ENCODE assay signal across 11 mouse cellular contexts in genomic region chr3:146268024-146268801, GRCm38 (mm10). TPM values are rescaled to one million over a fixed set of nuclear protein-coding genes. Genes with fewer than 3 reads are reported as not detected.
A peak's percentile ranks its signal among the peaks of the same experiment; 100 is the strongest.
DNase-seq lines count a peak whose midpoint lies in the region; ATAC-seq and TF ChIP-seq lines count a peak whose summit lies in the region.
"Had no signal": no experiment of that assay in that cellular context is flagged by ENCODE, and none has a peak within 500 bp of the region (broad histone marks: within the 10 kb centered on the region; RNA-seq: fewer than 3 reads in every experiment).

No protein-coding gene starts in this region.

- no peaks in the 10 kb centered on the region for H3K36me3 ChIP-seq in hindbrain, postnatal 0 days (ENCODE audit: insufficient read depth, low read length)
- no peaks in the 10 kb centered on the region for H3K36me3 ChIP-seq in midbrain, postnatal 0 days (ENCODE audit: insufficient read depth, low read length)

- peak; percentile 37 for DNase-seq in kidney, adult 11 months
- no peak for DNase-seq in kidney, postnatal 10 days
- DNase-seq in brain, embryonic 14.5 days (ENCODE audit: low read depth) = peak; percentile 85
- peak; percentile 82 for DNase-seq in hindbrain, postnatal 0 days (ENCODE audit: low spot score)
- peak; percentile 85 for DNase-seq in midbrain, postnatal 0 days (ENCODE audit: low spot score)
- no peak for DNase-seq in adrenal gland, adult 18-20 months (ENCODE audit: low spot score in 2 of 2)
- no peak for DNase-seq in thymus, postnatal 4 days
- DNase-seq: adrenal gland, postnatal 14 days; spleen, adult 18-20 months had no signal

- H3K9ac ChIP-seq in hindbrain, postnatal 0 days (replicated peaks; ENCODE audit: low read length) = no peak overlapping the region
- no peak overlapping the region for H3K9ac ChIP-seq in midbrain, postnatal 0 days (replicated peaks; ENCODE audit: low read length, poor library complexity, severe bottlenecking)

- no peak for TF ChIP-seq CTCF in brain, embryonic 14.5 days (IDR thresholded peaks at IDR 0.05; ENCODE audit: borderline replicate concordance, extremely low read depth, insufficient read depth, insufficient read length)
- peak; percentile 54 for TF ChIP-seq CTCF in hindbrain, postnatal 0 days (IDR thresholded peaks at IDR 0.05; ENCODE audit: low read depth)
- TF ChIP-seq CTCF in midbrain, postnatal 0 days (IDR thresholded peaks at IDR 0.05) = peak; percentile 69

- no peaks in the 10 kb centered on the region for H3K4me1 ChIP-seq in hindbrain, postnatal 0 days (ENCODE audit: insufficient read depth, low read length)
- no peaks in the 10 kb centered on the region for H3K4me1 ChIP-seq in midbrain, postnatal 0 days (ENCODE audit: insufficient read depth, low read length)

- ATAC-seq in hindbrain, postnatal 0 days = peak; percentile 87
- peak; percentile 90 for ATAC-seq in midbrain, postnatal 0 days (ENCODE audit: low FRiP score)
- no peak for ATAC-seq in granulocyte monocyte progenitor cell, adult 5-6 weeks (replicated peaks; ENCODE audit: poor library complexity, severe bottlenecking)

- TF ChIP-seq POLR2A in brain, embryonic 14.5 days (IDR thresholded peaks at IDR 0.05; ENCODE audit: borderline replicate concordance, extremely low read depth, insufficient read depth, insufficient read length, poor library complexity, severe bottlenecking) = no peak

- no peaks in the 10 kb centered on the region for H3K9me3 ChIP-seq in hindbrain, postnatal 0 days (ENCODE audit: low read length)
- H3K9me3 ChIP-seq in midbrain, postnatal 0 days (ENCODE audit: low read length) = no peaks in the 10 kb centered on the region

- H3K4me2 ChIP-seq in hindbrain, postnatal 0 days (ENCODE audit: low read depth, low read length) = peak overlapping the region; percentile 19; the same call in 1 of the 2 replicates
- H3K4me2 ChIP-seq in midbrain, postnatal 0 days (ENCODE audit: low read depth, low read length, poor library complexity, severe bottlenecking) = peak overlapping the region; percentile 30; the same call in 1 of the 2 replicates

- no peaks in the 10 kb centered on the region for H3K27me3 ChIP-seq in hindbrain, postnatal 0 days (ENCODE audit: insufficient read depth, low read length)
- H3K27me3 ChIP-seq in midbrain, postnatal 0 days (ENCODE audit: insufficient read depth, low read length) = no peaks in the 10 kb centered on the region

- no peak overlapping the region for H3K27ac ChIP-seq in hindbrain, postnatal 0 days
- peak overlapping the region; percentile 18; the same call in 1 of the 2 replicates for H3K27ac ChIP-seq in midbrain, postnatal 0 days (ENCODE audit: low read depth, low read length)

- WGBS in hindbrain, postnatal 0 days = 56% methylated on average over 14 of the region's 14 CpGs
- WGBS in midbrain, postnatal 0 days = 60% methylated on average over 14 of the region's 14 CpGs

- no peak overlapping the region for H3K4me3 ChIP-seq in hindbrain, postnatal 0 days (ENCODE audit: low read length)
- H3K4me3 ChIP-seq in midbrain, postnatal 0 days (ENCODE audit: low read depth, low read length) = no peak overlapping the region

RNA-seq across cellular contexts. Expression of gene Lpar3, which starts 47.5 kb away (rescaled TPM):
- polyA plus RNA-seq in brain, embryonic 14.5 days (2012; rRNA removed) = 0.26 and 0.52 TPM in 2 replicates
- total RNA-seq in hindbrain, postnatal 0 days (2014; rRNA removed) = 0.58 and 0.90 TPM in 2 replicates
- polyA plus RNA-seq in hindbrain, postnatal 0 days (2015; fragmentation: Nextera tagmentation; extraction: Ambion mirVana) = 0.50 and 0.68 TPM in 2 replicates
- 0.66 and 1.6 TPM in 2 replicates for total RNA-seq in midbrain, postnatal 0 days (2014; rRNA removed)
- polyA plus RNA-seq in midbrain, postnatal 0 days (2015; fragmentation: Nextera tagmentation; extraction: Ambion mirVana) = 0.31 and 0.55 TPM in 2 replicates
- total RNA-seq in adrenal gland, adult 18-20 months (2021) = not detected
- not detected in 2 replicates for total RNA-seq in granulocyte monocyte progenitor cell, adult 5-6 weeks (2014; fragmentation: Nextera tagmentation)
- total RNA-seq in granulocyte monocyte progenitor cell, adult 5-6 weeks (2017) = not detected in 2 replicates
- total RNA-seq: megakaryocyte-erythroid progenitor cell, adult 5-6 weeks had no signal

Comparison
In these comparisons a context has a peak if more than half of its experiments do, and no peak if none do; other contexts are left out.
1. DNase-seq: peak in kidney, adult 11 months (single experiment), brain, embryonic 14.5 days (single experiment), hindbrain, postnatal 0 days (single experiment) and midbrain, postnatal 0 days (single experiment); none in kidney, postnatal 10 days (single experiment), adrenal gland, adult 18-20 months (0 of 2) and thymus, postnatal 4 days (single experiment).